Mouse (Mus musculus): ENCODE results near the gene Phldb2. TPM values are rescaled to one million over a fixed set of nuclear protein-coding genes. Genes with fewer than 3 reads are reported as not detected.

The Phldb2 gene
- polyA plus RNA-seq, 1 experiment from 2014 or later: 6.6 TPM

- no peaks in the 10 kb centered on the region for H3K9me3 ChIP-seq (replicated peaks; ENCODE audit: control insufficient read depth, low read length, poor library complexity, severe bottlenecking)
- 84% methylated on average over 4 of the region's 4 CpGs for WGBS
- no peak for ATAC-seq
- no peak overlapping the region for H3K4me2 ChIP-seq (ENCODE audit: low read length)
- H3K36me3 ChIP-seq (ENCODE audit: control insufficient read depth, insufficient read depth, low read length): no peaks in the 10 kb centered on the region
- H3K9ac ChIP-seq (ENCODE audit: low read depth, low read length): no peak overlapping the region
- H3K27me3 ChIP-seq (ENCODE audit: control insufficient read depth, insufficient read depth, low read depth, low read length): no peaks in the 10 kb centered on the region
- no peak overlapping the region for H3K27ac ChIP-seq (ENCODE audit: low read length)
- H3K4me1 ChIP-seq (ENCODE audit: control insufficient read depth, insufficient read depth, low read length): no peaks in the 10 kb centered on the region
- H3K4me3 ChIP-seq (ENCODE audit: low read depth, low read length): no peak overlapping the region
Measured at GRCm38 (mm10) chr16:45890471-45891200, 62.8 kb downstream of the Phldb2 start.

DNA sequence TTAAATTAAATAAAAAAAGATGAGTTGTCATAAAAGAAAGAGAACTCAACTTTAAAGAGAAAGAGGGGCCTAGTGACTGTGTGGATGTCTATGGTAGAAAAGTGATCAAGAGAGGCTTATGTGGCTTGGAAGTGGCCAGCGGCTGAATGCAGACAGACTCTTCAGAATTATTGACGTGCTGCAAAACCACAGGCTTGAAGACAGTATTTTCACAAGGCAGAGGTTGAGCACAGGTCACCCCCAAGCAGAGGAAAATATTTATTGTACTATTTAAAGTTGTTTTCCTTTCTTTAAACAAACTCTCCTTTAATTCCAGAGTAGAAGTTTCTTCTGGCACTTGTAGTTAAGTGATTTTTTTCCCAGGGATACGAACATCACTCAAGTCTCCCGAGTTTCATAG is 63.8 kb downstream of the Phldb2 start:
- Histone ChIP-seq H3K27ac (ENCODE audit: low read length) (no peak overlapping the region), H3K4me3 (ENCODE audit: low read depth, low read length) (no peak overlapping the region), H3K4me2 (ENCODE audit: low read length) (no peak overlapping the region), H3K4me1 (ENCODE audit: control insufficient read depth, insufficient read depth, low read length) (no peaks in the 10 kb centered on the region), H3K9me3 (replicated peaks; ENCODE audit: control insufficient read depth, low read length, poor library complexity, severe bottlenecking) (no peaks in the 10 kb centered on the region), H3K27me3 (ENCODE audit: control insufficient read depth, insufficient read depth, low read depth, low read length) (no peaks in the 10 kb centered on the region), H3K9ac (ENCODE audit: low read depth, low read length) (no peak overlapping the region), H3K36me3 (ENCODE audit: control insufficient read depth, insufficient read depth, low read length) (no peaks in the 10 kb centered on the region)
- ATAC-seq: no peak
- WGBS: 84% methylated on average over 4 of the region's 4 CpGs

- WGBS: 86% methylated on average over 5 of the region's 5 CpGs
- ATAC-seq: no peak
Measured at GRCm38 (mm10) chr16:45886599-45886998, 66.8 kb downstream of the Phldb2 start.

DNA sequence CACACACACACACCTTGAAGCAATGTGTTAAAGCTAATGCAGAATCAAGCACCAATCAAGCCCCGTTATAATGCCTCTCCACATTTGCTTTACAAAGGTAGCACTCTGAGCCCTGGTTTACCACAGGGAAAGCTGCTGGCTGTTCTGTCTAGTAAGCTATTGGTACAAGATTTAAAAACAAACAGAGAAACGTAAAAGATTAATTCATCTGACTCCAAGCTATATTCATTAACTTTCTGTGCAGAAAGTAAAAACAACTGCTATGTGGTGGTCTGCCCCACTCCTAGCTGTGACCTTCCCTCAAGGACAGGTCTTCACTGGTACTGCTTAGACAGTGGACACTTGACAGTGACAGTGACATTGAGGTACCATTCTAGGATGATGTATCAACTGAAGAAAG is 69.2 kb downstream of the Phldb2 start:
- Histone ChIP-seq H3K9ac (ENCODE audit: low read depth, low read length) (no peak overlapping the region), H3K9me3 (replicated peaks; ENCODE audit: control insufficient read depth, low read length, poor library complexity, severe bottlenecking) (no peaks in the 10 kb centered on the region), H3K4me3 (ENCODE audit: low read depth, low read length) (no peak overlapping the region), H3K27me3 (ENCODE audit: control insufficient read depth, insufficient read depth, low read depth, low read length) (no peaks in the 10 kb centered on the region), H3K27ac (ENCODE audit: low read length) (no peak overlapping the region), H3K4me1 (ENCODE audit: control insufficient read depth, insufficient read depth, low read length) (no peaks in the 10 kb centered on the region), H3K36me3 (ENCODE audit: control insufficient read depth, insufficient read depth, low read length) (no peaks in the 10 kb centered on the region), H3K4me2 (ENCODE audit: low read length) (no peak overlapping the region)
- no peak for ATAC-seq
- WGBS: 87% methylated on average over 2 of the region's 2 CpGs

More at GRCm38 (mm10) chr16:45886599-45886998, 66.8 kb downstream of the Phldb2 start:
- H3K9ac ChIP-seq (ENCODE audit: low read depth, low read length): no peak overlapping the region
- H3K4me2 ChIP-seq (ENCODE audit: low read length): no peak overlapping the region
- no peaks in the 10 kb centered on the region for H3K9me3 ChIP-seq (replicated peaks; ENCODE audit: control insufficient read depth, low read length, poor library complexity, severe bottlenecking)
- no peaks in the 10 kb centered on the region for H3K36me3 ChIP-seq (ENCODE audit: control insufficient read depth, insufficient read depth, low read length)
- H3K4me3 ChIP-seq (ENCODE audit: low read depth, low read length): no peak overlapping the region
- no peaks in the 10 kb centered on the region for H3K4me1 ChIP-seq (ENCODE audit: control insufficient read depth, insufficient read depth, low read length)
- no peak overlapping the region for H3K27ac ChIP-seq (ENCODE audit: low read length)
- H3K27me3 ChIP-seq (ENCODE audit: control insufficient read depth, insufficient read depth, low read depth, low read length): no peaks in the 10 kb centered on the region

DNA sequence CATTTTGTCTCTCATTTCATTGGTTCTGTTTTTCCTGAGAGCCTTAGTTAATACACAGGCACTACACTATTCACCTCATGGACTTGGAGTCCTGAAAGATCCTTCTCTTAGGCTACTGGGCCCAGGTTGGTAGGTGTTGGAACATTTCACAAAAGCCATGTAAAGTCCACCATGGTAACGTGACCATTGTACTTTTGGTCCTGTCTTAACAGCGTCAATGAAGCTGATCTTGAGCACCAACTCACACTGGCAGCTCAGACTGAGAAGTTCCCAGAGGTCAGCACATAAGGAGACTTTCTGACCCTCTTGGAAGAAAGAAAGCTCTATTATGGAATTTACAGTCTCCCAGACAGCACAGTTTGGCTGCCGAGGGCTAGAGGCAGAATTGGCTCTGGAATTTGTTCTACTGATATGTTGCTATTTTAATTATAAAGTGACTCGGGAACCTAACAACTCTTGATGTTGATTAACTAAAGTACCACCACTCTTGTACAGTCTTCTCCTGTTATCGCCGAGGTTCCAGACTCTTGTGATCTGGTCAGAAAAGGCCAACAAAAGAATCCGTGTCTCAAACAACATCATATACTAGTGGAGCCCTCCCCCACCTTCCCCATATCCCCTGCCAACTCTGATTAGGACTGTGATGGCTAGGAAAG is 72.1 kb downstream of the Phldb2 start:
- WGBS: 86% methylated on average over 7 of the region's 7 CpGs

DNA sequence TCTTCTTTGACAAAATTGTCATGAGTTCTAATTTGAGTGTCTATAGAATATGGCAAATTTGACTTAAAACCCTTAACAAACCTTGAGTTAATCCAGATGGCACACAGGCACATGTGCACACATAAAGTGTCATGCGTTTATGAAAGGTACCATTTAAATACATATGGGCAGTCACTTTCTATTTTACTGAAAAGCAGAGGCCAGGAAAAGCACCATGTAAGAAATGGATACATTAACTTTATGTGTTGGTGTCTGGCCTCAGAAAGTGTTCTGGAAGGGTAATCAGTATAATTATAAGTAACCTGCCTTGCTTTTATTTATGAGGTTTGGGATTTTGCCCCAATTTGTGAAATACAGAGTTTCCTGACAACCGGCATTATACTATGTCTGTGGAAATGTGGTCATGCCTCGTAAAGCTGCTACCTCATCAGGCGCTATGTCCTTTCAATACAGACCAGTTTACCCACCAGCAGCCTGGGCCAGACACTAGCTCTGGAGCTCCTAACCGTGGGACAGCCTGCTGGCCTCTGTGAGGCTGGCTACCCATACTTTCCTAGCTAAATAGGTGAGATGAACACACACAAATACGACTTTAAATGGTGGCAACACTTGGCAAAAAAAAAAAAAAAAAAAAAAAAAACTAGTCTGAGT is 73.2 kb downstream of the Phldb2 start:
- Histone ChIP-seq H3K27me3 (ENCODE audit: control insufficient read depth, insufficient read depth, low read depth, low read length) (no peaks in the 10 kb centered on the region), H3K9ac (ENCODE audit: low read depth, low read length) (no peak overlapping the region), H3K4me2 (ENCODE audit: low read length) (no peak overlapping the region), H3K27ac (ENCODE audit: low read length) (no peak overlapping the region), H3K36me3 (ENCODE audit: control insufficient read depth, insufficient read depth, low read length) (no peaks in the 10 kb centered on the region), H3K9me3 (replicated peaks; ENCODE audit: control insufficient read depth, low read length, poor library complexity, severe bottlenecking) (no peaks in the 10 kb centered on the region), H3K4me1 (ENCODE audit: control insufficient read depth, insufficient read depth, low read length) (no peaks in the 10 kb centered on the region), H3K4me3 (ENCODE audit: low read depth, low read length) (no peak overlapping the region)
- ATAC-seq: no peak
- WGBS: 87% methylated on average over 6 of the region's 6 CpGs

More for the DNA sequence above, 72.1 kb downstream of the Phldb2 start:
- ATAC-seq: no peak
- no peak overlapping the region for H3K4me3 ChIP-seq (ENCODE audit: low read depth, low read length)
- no peak overlapping the region for H3K9ac ChIP-seq (ENCODE audit: low read depth, low read length)
- H3K27me3 ChIP-seq (ENCODE audit: control insufficient read depth, insufficient read depth, low read depth, low read length): no peaks in the 10 kb centered on the region
- H3K4me2 ChIP-seq (ENCODE audit: low read length): no peak overlapping the region
- H3K36me3 ChIP-seq (ENCODE audit: control insufficient read depth, insufficient read depth, low read length): no peaks in the 10 kb centered on the region
- H3K27ac ChIP-seq (ENCODE audit: low read length): no peak overlapping the region
- H3K9me3 ChIP-seq (replicated peaks; ENCODE audit: control insufficient read depth, low read length, poor library complexity, severe bottlenecking): no peaks in the 10 kb centered on the region
- H3K4me1 ChIP-seq (ENCODE audit: control insufficient read depth, insufficient read depth, low read length): no peaks in the 10 kb centered on the region

DNA sequence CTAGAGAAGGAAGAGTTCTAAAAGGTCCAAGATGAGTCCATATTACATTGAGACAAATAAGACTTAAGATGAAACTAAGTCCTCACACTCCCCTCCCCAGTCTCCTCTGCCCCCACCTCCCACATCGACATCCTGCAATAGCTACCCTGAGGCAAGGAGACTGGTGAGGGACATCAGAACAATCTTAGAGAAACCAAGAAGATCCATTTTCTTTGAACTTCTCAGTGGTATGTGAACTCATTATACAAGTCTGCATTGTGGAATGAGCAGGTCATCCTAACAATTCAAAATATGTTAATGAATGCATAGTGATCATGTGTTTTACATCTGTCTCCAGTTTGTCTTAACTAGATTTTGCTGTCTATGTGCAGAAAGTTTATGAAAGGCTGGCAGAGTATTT is 75.7 kb downstream of the Phldb2 start:
- Histone ChIP-seq H3K4me2 (ENCODE audit: low read length) (no peak overlapping the region), H3K4me1 (ENCODE audit: control insufficient read depth, insufficient read depth, low read length) (no peaks in the 10 kb centered on the region), H3K9ac (ENCODE audit: low read depth, low read length) (no peak overlapping the region), H3K36me3 (ENCODE audit: control insufficient read depth, insufficient read depth, low read length) (no peaks in the 10 kb centered on the region), H3K4me3 (ENCODE audit: low read depth, low read length) (no peak overlapping the region), H3K9me3 (replicated peaks; ENCODE audit: control insufficient read depth, low read length, poor library complexity, severe bottlenecking) (no peaks in the 10 kb centered on the region), H3K27ac (ENCODE audit: low read length) (no peak overlapping the region), H3K27me3 (ENCODE audit: control insufficient read depth, insufficient read depth, low read depth, low read length) (no peaks in the 10 kb centered on the region)
- WGBS: 89% methylated on average over 1 of the region's 1 CpGs
- no peak for ATAC-seq

GRCm38 (mm10) chr16:45877171-45877570 is 76.2 kb downstream of the Phldb2 start:
- no peak overlapping the region for H3K9ac ChIP-seq (ENCODE audit: low read depth, low read length)
- H3K27ac ChIP-seq (ENCODE audit: low read length): no peak overlapping the region
- no peak overlapping the region for H3K4me3 ChIP-seq (ENCODE audit: low read depth, low read length)
- no peak for ATAC-seq
- no peaks in the 10 kb centered on the region for H3K36me3 ChIP-seq (ENCODE audit: control insufficient read depth, insufficient read depth, low read length)
- no peak overlapping the region for H3K4me2 ChIP-seq (ENCODE audit: low read length)
- H3K9me3 ChIP-seq (replicated peaks; ENCODE audit: control insufficient read depth, low read length, poor library complexity, severe bottlenecking): no peaks in the 10 kb centered on the region
- no peaks in the 10 kb centered on the region for H3K4me1 ChIP-seq (ENCODE audit: control insufficient read depth, insufficient read depth, low read length)
- no peaks in the 10 kb centered on the region for H3K27me3 ChIP-seq (ENCODE audit: control insufficient read depth, insufficient read depth, low read depth, low read length)
- 86% methylated on average over 5 of the region's 5 CpGs for WGBS

DNA sequence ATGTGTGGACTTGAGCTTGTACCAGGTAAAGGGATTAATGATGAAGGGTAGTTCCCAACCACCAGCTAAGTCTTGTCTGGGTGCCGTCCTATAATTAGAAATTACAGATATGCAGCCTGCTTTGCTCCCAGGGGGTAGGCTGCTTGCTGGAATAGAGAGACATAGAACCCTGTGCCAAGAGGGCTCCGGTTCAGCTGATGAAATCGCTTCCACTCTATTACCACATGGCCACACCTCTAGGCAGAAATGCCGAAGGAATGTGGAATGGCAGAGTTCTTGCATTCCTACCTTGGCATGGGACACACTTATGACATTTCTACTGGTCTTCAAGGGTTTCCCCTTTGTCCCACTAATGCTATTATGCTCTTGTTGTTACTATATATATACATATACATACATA is 80.0 kb downstream of the Phldb2 start:
- H3K4me3 ChIP-seq (ENCODE audit: low read depth, low read length): no peak overlapping the region
- H3K9me3 ChIP-seq (replicated peaks; ENCODE audit: control insufficient read depth, low read length, poor library complexity, severe bottlenecking): no peaks in the 10 kb centered on the region
- H3K27ac ChIP-seq (ENCODE audit: low read length): no peak overlapping the region
- H3K4me1 ChIP-seq (ENCODE audit: control insufficient read depth, insufficient read depth, low read length): no peaks in the 10 kb centered on the region
- ATAC-seq: no peak
- no peak overlapping the region for H3K4me2 ChIP-seq (ENCODE audit: low read length)
- no peaks in the 10 kb centered on the region for H3K36me3 ChIP-seq (ENCODE audit: control insufficient read depth, insufficient read depth, low read length)
- 94% methylated on average over 4 of the region's 4 CpGs for WGBS
- H3K27me3 ChIP-seq (ENCODE audit: control insufficient read depth, insufficient read depth, low read depth, low read length): no peaks in the 10 kb centered on the region
- H3K9ac ChIP-seq (ENCODE audit: low read depth, low read length): no peak overlapping the region

Measured in midbrain, embryonic 16.5 days (tissue).